Mouse (Mus musculus): Measurements from ENCODE around the gene Kdm2a.
"Not testable (repeated sequence)": the region's sequence is repeated elsewhere in the genome, so short reads cannot be mapped to it uniquely, and the experiment has no call there.

Kdm2a gene

GRCm38 (mm10) chr19:4414631-4415030 is 16.5 kb upstream of the Kdm2a start:
- DNase-seq = no peak

GRCm38 (mm10) chr19:4409062-4409461 is 11.0 kb upstream of the Kdm2a start:
- no peak for DNase-seq

- no peak for DNase-seq
These were observed 6.8 kb upstream of the Kdm2a start for GRCm38 (mm10) chr19:4404840-4405239.

- DNase-seq = no peak
These were observed 874 bp upstream of the Kdm2a start for GRCm38 (mm10) chr19:4398959-4399358.

GRCm38 (mm10) chr19:4398630-4398948 is 504 bp upstream of the Kdm2a start:
- no peak for DNase-seq

GRCm38 (mm10) chr19:4396998-4397797 is 887 bp downstream of the Kdm2a start:
- DNase-seq = peak; percentile 97

GRCm38 (mm10) chr19:4396081-4396997 is 1.7 kb downstream of the Kdm2a start:
- DNase-seq = peak; percentile 35 to 51

GRCm38 (mm10) chr19:4387276-4387675 is 10.8 kb downstream of the Kdm2a start:
- no peak for DNase-seq

- no peak for DNase-seq
These were observed 13.1 kb downstream of the Kdm2a start for GRCm38 (mm10) chr19:4385026-4385425.

- no peak for DNase-seq
These were observed 13.8 kb downstream of the Kdm2a start for GRCm38 (mm10) chr19:4384322-4384721.

GRCm38 (mm10) chr19:4383306-4383705 is 14.8 kb downstream of the Kdm2a start:
- DNase-seq = no peak

- DNase-seq = not testable (repeated sequence)
These were observed 15.8 kb downstream of the Kdm2a start for GRCm38 (mm10) chr19:4382303-4382702.

- DNase-seq = no peak
These were observed 27.4 kb downstream of the Kdm2a start for GRCm38 (mm10) chr19:4370656-4371055.

GRCm38 (mm10) chr19:4370254-4370653 is 27.8 kb downstream of the Kdm2a start:
- no peak for DNase-seq

- no peak for DNase-seq
These were observed 48.6 kb downstream of the Kdm2a start for GRCm38 (mm10) chr19:4349455-4349854.

GRCm38 (mm10) chr19:4346479-4346878 is 51.6 kb downstream of the Kdm2a start:
- DNase-seq = no peak

GRCm38 (mm10) chr19:4338162-4338561 is 59.9 kb downstream of the Kdm2a start:
- DNase-seq = peak; percentile 50 to 72

- DNase-seq = peak; percentile 92 to 98
These were observed 64.3 kb downstream of the Kdm2a start for GRCm38 (mm10) chr19:4333791-4334190.

- peak in 1 of 2 experiments; percentile 44 for DNase-seq
These were observed 64.8 kb downstream of the Kdm2a start for GRCm38 (mm10) chr19:4333100-4333775.

GRCm38 (mm10) chr19:4332653-4333052 is 65.4 kb downstream of the Kdm2a start:
- peak; percentile 51 to 57 for DNase-seq

- DNase-seq = no peak
These were observed 66.8 kb downstream of the Kdm2a start for GRCm38 (mm10) chr19:4331273-4331672.

- DNase-seq = no peak
These were observed 67.5 kb downstream of the Kdm2a start for GRCm38 (mm10) chr19:4330603-4331002.

- DNase-seq = no peak
These were observed 69.3 kb downstream of the Kdm2a start for GRCm38 (mm10) chr19:4328737-4329304.

Measured in cerebellum, adult 18-20 months (tissue).